Mouse (Mus musculus) hindlimb bud, embryonic 11.5 days (tissue): Measurements from ENCODE around the gene A930033H14Rik.

ENCODE experiments used
- DNase-seq: peaks from one replicate; pipeline ENCODE4 v3.0.0-alpha.2; 2012; ENCODE audit warnings: low read depth, low spot score; ENCODE audit errors: extremely low spot score

A930033H14Rik gene

DNA sequence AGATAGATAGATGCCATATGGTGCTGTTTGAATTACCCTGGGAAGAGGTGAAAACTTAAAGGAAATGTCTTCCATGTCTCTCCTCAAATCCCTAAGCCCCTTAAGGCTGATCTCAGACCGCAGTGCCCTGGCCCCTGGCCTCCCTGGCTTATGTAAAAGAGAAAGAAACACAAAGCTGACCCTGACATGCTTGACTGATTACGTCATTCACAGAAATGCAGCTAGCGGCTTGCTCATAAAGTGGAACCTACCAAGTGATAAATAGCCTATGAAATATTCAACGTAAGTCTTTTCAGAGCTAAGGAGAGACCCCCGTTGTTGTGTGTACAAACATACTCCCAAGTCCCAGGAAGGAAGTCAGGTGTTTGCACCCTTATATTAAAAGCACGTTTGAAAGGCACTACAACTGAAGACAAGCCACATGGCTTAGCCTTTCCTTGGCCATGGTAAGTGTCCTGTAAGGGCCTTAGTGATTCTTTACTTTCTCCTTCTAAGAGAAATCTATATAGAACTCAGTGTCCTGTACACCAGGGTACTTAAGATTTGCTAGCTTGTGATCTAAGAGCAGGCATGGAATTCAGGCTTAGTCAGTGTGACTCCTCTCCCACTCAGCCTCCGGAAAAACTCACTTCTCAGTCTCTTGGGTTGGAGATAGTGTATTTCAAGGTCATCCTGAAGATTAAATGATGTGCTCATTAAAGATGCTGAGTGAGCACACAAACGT, 8.1 kb downstream of the A930033H14Rik start:
- DNase-seq: no peak

- DNase-seq: no peak
Measured at GRCm38 (mm10) chr10:69193721-69194120, 19.2 kb downstream of the A930033H14Rik start.

DNA sequence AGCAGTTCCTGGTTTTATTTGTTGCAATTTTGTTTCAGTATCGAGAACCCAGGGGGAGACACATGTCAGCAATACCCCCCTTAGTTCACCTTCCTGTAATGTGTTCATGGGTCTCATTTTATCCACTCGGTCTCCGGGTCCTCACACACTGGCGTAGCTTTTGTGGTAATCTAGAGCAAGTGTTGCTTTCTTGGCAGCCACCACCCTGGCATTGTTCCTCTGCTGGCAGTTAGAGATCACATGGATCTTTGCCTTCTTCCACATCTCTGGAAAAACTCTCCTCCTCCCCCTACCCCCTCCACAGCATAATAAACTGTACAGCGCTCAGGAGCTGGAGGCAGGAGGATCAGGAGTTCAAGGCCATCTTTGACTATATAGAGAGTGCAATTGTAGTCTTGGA, 20.6 kb downstream of the A930033H14Rik start:
- DNase-seq: no peak

DNA sequence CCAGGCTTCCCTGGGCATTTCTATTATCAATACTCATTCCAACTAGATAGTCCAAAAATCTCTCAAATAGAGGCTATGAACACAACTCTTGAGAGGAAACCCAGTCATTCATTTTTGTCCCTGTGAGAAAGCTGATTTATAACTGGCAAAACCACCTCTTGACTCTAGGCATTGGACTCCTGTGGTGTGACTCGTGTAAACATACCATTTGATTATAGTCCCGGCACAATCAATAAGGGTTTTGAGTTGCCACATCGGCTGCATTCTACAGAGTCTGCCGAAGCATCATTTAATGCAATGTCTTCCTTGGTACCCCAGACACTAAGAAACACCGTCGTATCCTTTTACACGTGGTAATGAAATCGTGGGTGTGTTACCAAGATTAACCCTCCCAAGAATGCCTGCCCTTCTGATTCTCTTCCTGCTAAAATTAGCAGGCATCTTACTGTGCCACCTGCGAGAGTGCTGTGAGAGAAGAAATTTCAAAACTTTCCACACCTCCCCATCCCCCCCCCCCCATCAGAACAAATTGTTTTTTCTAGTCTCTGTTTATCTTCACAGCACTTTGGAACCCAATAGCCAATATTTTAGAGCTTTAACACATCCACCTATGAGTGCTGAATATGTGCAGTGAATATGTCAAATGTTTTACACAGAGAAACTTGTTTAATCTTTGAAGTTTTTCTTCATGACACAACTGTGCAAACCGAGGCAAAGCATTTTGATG, 22.3 kb downstream of the A930033H14Rik start:
- DNase-seq: no peak

DNA sequence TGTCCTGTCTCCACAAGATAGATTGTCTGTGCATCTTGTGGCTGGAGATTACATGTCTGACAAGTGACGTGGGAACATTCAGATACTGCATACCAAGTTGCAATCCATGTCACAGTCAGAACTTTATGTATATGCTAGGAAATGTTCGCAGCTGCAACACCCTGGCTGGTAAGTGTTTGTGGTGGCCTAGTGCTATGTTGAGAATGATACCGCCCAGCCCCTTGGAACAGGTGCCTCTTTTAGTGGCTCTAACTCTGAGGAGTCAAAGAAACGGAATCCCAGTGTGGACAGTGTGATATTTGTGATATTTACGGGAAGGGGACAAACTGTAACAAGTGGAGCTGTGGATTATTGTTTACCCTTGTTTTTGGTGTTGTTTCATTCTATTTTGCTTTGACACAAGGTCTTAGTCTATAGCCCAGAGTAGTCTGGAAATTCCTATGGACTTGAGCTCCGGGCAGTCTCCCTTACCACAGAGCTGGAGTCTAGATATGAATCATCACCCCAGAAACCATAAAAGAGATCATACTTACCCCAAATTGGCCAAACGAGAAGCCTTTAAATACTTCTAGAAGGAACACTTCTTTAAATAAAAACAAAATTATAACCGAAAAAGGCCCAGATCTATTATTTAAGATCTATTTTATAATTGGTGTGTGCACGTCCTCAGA, 25.0 kb downstream of the A930033H14Rik start:
- no peak for DNase-seq

- peak; percentile 56 for DNase-seq
Measured at GRCm38 (mm10) chr10:69185894-69186893, 26.7 kb downstream of the A930033H14Rik start.

DNA sequence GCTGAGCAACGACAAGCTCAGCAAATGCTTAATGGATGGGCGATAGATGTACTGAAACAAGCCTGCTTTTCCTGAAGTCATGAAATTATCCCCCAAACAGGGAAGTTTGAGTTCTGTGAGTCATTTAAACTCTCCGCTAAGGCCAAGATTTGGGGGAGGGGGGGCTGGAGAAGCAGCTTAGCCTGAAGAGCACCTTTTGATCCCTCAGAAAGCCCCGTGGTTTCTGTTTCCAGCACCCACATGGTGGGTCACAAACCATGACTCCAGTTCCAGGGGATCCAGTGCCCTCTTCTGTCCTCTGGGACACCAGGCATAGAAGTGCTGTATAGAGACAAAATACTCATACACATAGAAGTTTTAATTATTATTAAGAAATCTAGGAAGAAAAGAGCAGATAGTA, 27.5 kb downstream of the A930033H14Rik start:
- DNase-seq: no peak

DNA sequence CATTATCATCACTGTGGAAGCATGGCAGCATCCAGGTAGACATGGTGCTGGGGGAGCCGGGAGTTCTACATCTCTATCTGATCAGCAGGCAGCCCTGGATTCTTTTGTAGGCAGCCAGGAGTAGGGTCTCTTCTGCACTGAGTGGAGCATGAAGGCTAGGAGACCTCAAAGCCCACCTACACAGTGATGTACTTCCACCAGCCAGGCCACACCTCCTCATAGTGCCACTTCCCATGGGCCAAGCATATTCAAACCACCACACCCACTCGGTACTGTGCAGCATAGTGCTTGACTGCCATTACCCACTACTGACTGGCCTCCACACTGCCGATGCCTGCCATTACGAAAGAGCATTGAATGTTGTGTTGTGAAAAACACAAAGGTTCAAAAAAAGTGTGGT, 28.0 kb downstream of the A930033H14Rik start:
- no peak for DNase-seq

DNA sequence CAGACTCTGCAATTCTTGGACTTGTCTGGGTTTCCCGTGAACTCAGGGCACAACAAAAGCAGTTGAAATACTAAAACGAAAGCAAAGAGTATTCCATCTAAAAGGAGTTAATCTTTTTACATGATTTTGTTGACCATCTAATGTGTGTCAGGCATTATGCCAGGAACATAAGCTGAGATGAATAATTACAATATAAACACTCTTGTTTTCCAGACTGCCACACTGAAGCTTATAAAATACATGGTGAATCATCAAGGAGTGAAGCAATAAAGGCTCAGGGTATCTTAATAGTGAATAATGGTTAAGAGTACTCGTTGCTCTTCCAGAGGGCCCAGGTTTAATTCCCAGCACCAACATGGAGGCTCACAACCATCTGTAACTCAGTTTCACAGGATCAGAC, 31.9 kb downstream of the A930033H14Rik start:
- no peak for DNase-seq

- no peak for DNase-seq
Measured at GRCm38 (mm10) chr10:69179341-69179740, 33.6 kb downstream of the A930033H14Rik start.

- DNase-seq: no peak
Measured at GRCm38 (mm10) chr10:69176116-69176515, 36.8 kb downstream of the A930033H14Rik start.

- no peak for DNase-seq
Measured at GRCm38 (mm10) chr10:69172412-69172811, 40.5 kb downstream of the A930033H14Rik start.

- no peak for DNase-seq
Measured at GRCm38 (mm10) chr10:69166514-69166913, 46.4 kb downstream of the A930033H14Rik start.

DNA sequence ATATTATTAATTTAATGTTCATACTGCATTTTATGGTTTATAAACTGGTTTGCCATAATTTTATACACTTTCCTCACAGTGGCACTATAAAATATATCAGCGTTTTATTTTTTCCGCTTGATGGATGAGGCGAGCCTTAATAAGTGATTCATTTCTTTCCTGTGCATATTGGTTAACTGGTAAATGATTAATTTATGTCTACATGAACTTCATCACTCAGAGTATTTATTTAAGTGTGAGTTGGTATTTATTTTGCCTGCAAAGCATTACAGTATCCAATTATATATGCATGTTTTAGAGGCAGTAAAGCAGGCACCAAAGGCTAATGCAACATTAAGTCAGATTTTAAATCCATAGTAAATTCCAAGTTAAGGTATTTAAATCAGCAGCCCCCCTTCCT, 47.1 kb downstream of the A930033H14Rik start:
- DNase-seq: no peak

GRCm38 (mm10) chr10:69165125-69165524, 47.8 kb downstream of the A930033H14Rik start:
- peak; percentile 18 for DNase-seq

GRCm38 (mm10) chr10:69163216-69163615, 49.7 kb downstream of the A930033H14Rik start:
- no peak for DNase-seq

- no peak for DNase-seq
Measured at GRCm38 (mm10) chr10:69162577-69162976, 50.3 kb downstream of the A930033H14Rik start.

GRCm38 (mm10) chr10:69161503-69161902, 51.4 kb downstream of the A930033H14Rik start:
- no peak for DNase-seq

DNA sequence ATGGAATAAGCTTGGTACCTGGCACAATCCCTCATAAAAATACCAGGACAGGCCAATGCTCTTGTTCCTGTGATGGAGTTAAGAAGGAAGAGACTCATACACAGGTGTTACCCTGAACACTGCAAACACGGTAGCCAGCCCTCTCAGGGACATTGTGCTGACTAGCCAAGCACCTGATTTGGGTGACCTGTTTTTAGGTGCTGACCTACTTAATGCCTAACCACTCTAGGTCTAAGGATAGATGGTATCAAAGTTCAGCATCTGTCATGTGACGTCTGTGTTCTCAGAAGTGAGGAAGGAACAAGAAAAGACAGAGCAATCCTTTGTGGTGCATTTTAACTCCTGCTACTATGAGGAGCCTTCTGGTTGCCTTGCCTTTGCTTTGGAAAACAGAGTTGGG, 52.0 kb downstream of the A930033H14Rik start:
- DNase-seq: no peak
